Mouse (Mus musculus) ES-Bruce4 (cell line): Measurements from ENCODE around the gene Lrrc10b. TPM values are rescaled to one million over a fixed set of nuclear protein-coding genes. Genes with fewer than 3 reads are reported as not detected.

ENCODE experiments used
- H3K27ac ChIP-seq: 2 replicates; pipeline ENCODE4 v1.5.1; 2012; ENCODE audit warnings: low read length, inconsistent platforms; ENCODE audit not compliant: insufficient read depth
- H3K27me3 ChIP-seq: 2 replicates; pipeline ENCODE4 v1.6.1; 2012; ENCODE audit warnings: mild to moderate bottlenecking, low read length, inconsistent platforms; ENCODE audit not compliant: control insufficient read depth, poor library complexity, insufficient read depth, severe bottlenecking
- H3K36me3 ChIP-seq: 2 replicates; pipeline ENCODE4 v1.6.1; 2012; ENCODE audit warnings: inconsistent platforms, mild to moderate bottlenecking, low read length, moderate library complexity; ENCODE audit not compliant: control insufficient read depth, poor library complexity, insufficient read depth, severe bottlenecking
- H3K4me1 ChIP-seq: one replicate; pipeline ENCODE4 v1.8.1; 2011; ENCODE audit warnings: low read length; ENCODE audit not compliant: control insufficient read depth, insufficient read depth
- H3K4me3 ChIP-seq: 2 replicates; pipeline ENCODE4 v1.5.1; 2011; ENCODE audit warnings: low read depth, mild to moderate bottlenecking, low read length
- H3K9ac ChIP-seq: 2 replicates; pipeline ENCODE4 v1.6.1; 2012; ENCODE audit warnings: low read depth, mild to moderate bottlenecking, inconsistent platforms; ENCODE audit not compliant: poor library complexity, severe bottlenecking
- H3K9me3 ChIP-seq: replicated peaks from 2 replicates; pipeline ENCODE4 v1.6.1; 2012; ENCODE audit warnings: mild to moderate bottlenecking, low read length, inconsistent platforms; ENCODE audit not compliant: control insufficient read depth, poor library complexity, insufficient read depth, severe bottlenecking
- CTCF ChIP-seq: IDR thresholded peaks from one replicate; pipeline ENCODE4 v1.8.1; 2011; ENCODE audit warnings: low read depth, low read length
- EP300 ChIP-seq: IDR thresholded peaks from 2 replicates; pipeline ENCODE4 v1.6.1; 2011; ENCODE audit warnings: low read depth, low read length; ENCODE audit not compliant: insufficient read depth
- POLR2A ChIP-seq: IDR thresholded peaks from one replicate; pipeline ENCODE4 v1.8.1; 2011; ENCODE audit warnings: low read length; ENCODE audit not compliant: insufficient read depth
- polyA plus RNA-seq: library from polyadenylated mRNA; stranded (reverse); fragments of >200 nt; gene quantifications from 2 replicates; pipeline ENCODE4 v1.2.4, GENCODE M21; 2011; ENCODE audit warnings: low read depth; ENCODE audit not compliant: missing spikeins, insufficient read depth, insufficient read length

Lrrc10b gene
- polyA plus RNA-seq, 1 experiment = not detected

- no peak overlapping the region for H3K27ac ChIP-seq
- H3K27me3 ChIP-seq = peaks cover 6% of the 10 kb centered on the region
- H3K9ac ChIP-seq = no peak overlapping the region
- H3K9me3 ChIP-seq = no peaks in the 10 kb centered on the region
- H3K36me3 ChIP-seq = no peaks in the 10 kb centered on the region
- H3K4me1 ChIP-seq = no peaks in the 10 kb centered on the region
- H3K4me3 ChIP-seq = no peak overlapping the region
- TF ChIP-seq EP300 (no peak), POLR2A (no peak), CTCF (no peak)
Measured at GRCm38 (mm10) chr19:10454718-10455436, 2.4 kb downstream of the Lrrc10b start.

GRCm38 (mm10) chr19:10449708-10450107 lies 7.6 kb downstream of the Lrrc10b start:
- peak; percentile 22 for TF ChIP-seq CTCF
- no peak for TF ChIP-seq POLR2A

DNA sequence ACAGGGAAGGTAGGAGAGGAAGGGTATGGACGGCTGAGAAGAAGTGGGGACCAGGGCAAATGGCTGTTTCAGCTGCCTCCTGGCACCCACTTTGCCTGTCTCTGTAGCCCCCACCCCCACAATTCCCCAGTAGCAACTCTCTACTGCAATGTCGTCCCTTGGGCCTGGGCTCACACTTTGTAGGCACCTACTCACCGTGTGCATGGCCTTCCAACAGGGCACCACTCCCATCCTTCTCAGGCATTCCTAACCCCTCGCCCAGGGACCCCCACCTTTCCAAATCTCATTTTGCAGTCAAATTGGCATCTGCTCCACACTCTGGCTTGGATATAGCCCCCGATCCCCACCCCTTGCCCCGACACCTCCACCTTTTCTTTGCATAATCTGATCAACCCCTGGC lies 8.1 kb downstream of the Lrrc10b start:
- Histone ChIP-seq H3K27ac (no peak overlapping the region), H3K9ac (no peak overlapping the region), H3K9me3 (no peaks in the 10 kb centered on the region), H3K4me1 (no peaks in the 10 kb centered on the region), H3K27me3 (no peaks in the 10 kb centered on the region), H3K36me3 (no peaks in the 10 kb centered on the region), H3K4me3 (no peak overlapping the region)
- TF ChIP-seq EP300 (no peak), POLR2A (no peak), CTCF (no peak)

More at GRCm38 (mm10) chr19:10449708-10450107, 7.6 kb downstream of the Lrrc10b start:
- Histone ChIP-seq H3K27me3 (no peaks in the 10 kb centered on the region), H3K4me1 (no peaks in the 10 kb centered on the region), H3K27ac (no peak overlapping the region), H3K36me3 (no peaks in the 10 kb centered on the region), H3K4me3 (no peak overlapping the region), H3K9me3 (no peaks in the 10 kb centered on the region), H3K9ac (no peak overlapping the region)

- Histone ChIP-seq H3K36me3 (no peaks in the 10 kb centered on the region), H3K9me3 (no peaks in the 10 kb centered on the region), H3K27ac (no peak overlapping the region), H3K4me1 (no peaks in the 10 kb centered on the region), H3K9ac (no peak overlapping the region), H3K27me3 (no peaks in the 10 kb centered on the region), H3K4me3 (no peak overlapping the region)
- TF ChIP-seq POLR2A (no peak), EP300 (no peak), CTCF (no peak)
Measured at GRCm38 (mm10) chr19:10448275-10448674, 9.0 kb downstream of the Lrrc10b start.

DNA sequence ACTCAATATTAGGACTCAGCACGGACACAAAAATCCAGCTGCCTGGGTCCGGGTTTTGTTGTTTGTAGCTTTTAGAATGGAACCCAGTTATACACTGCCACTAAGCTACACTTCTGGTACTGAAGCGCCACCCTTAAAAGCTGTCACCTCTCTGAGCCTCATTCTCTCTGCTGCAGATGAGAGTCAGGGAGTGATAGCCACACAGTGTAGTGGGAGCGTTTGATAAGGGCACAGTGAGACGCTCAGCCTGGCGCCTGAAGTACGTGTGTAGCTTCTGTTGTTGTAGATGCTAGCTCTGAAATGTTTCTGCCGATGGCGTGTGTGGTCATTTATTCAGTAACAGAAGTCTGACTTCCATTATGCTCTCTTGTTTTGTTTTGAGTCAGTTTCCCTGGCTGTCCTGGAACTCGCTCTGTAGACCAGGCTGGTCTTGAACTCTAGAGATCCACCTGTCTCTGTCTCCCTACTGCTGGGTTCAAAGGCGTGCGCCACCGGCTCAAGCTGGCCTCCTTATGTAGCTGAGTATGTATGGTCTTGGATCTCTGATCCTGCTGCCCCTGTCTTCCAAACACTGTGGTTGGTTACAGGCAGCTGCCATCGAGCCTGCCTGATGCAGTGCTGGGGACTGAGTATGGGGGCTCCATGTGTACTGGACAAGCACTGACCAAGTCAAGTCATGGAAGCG lies 12.4 kb downstream of the Lrrc10b start:
- H3K36me3 ChIP-seq = no peaks in the 10 kb centered on the region
- H3K4me3 ChIP-seq = no peak overlapping the region
- H3K9ac ChIP-seq = no peak overlapping the region
- no peak overlapping the region for H3K27ac ChIP-seq
- TF ChIP-seq EP300 = no peak
- no peak for TF ChIP-seq CTCF
- TF ChIP-seq POLR2A = no peak
- no peaks in the 10 kb centered on the region for H3K9me3 ChIP-seq
- no peaks in the 10 kb centered on the region for H3K27me3 ChIP-seq
- no peaks in the 10 kb centered on the region for H3K4me1 ChIP-seq

GRCm38 (mm10) chr19:10437521-10437920 lies 19.8 kb downstream of the Lrrc10b start:
- Histone ChIP-seq H3K4me1 (no peaks in the 10 kb centered on the region), H3K27me3 (no peaks in the 10 kb centered on the region), H3K36me3 (no peaks in the 10 kb centered on the region), H3K9ac (no peak overlapping the region), H3K4me3 (no peak overlapping the region), H3K27ac (no peak overlapping the region), H3K9me3 (no peaks in the 10 kb centered on the region)
- peak; percentile 41 for TF ChIP-seq CTCF
- TF ChIP-seq EP300 = no peak
- no peak for TF ChIP-seq POLR2A
